ENCODE assay signal across 9 mouse cellular contexts in the genomic region with DNA sequence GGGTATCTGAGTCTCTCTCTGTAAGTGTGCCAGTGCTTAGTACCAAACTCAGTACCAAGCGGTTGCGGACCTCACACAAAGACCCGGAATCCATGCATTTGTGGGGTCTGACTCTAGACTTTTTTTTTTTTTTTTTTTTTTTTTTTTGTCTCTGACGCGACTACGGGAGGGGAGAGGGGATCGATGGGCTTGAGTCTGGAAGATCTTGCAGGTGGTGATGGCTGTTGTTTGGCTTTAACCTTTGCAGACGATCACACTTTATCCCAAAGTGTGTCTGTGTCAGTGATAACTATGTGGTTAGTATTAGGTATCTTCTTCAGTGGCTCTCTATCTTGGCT. TPM values are rescaled to one million over a fixed set of nuclear protein-coding genes. Genes with fewer than 3 reads are reported as not detected.
A peak's percentile ranks its signal among the peaks of the same experiment; 100 is the strongest.
DNase-seq lines count a peak whose midpoint lies in the region; ATAC-seq and TF ChIP-seq lines count a peak whose summit lies in the region.
"Had no signal": no experiment of that assay in that cellular context is flagged by ENCODE, and none has a peak within 500 bp of the region (broad histone marks: within the 10 kb centered on the region; RNA-seq: fewer than 3 reads in every experiment).

No protein-coding gene starts in this region.

- H3K9ac ChIP-seq in kidney, postnatal 0 days (ENCODE audit: low read depth, low read length), result peak overlapping the region; percentile 99
- H3K9ac ChIP-seq in hindbrain, embryonic 16.5 days (ENCODE audit: low read depth, low read length), result peak overlapping the region; percentile 98
- peak overlapping the region; percentile 99 for H3K9ac ChIP-seq in midbrain, postnatal 0 days (replicated peaks; ENCODE audit: low read length, poor library complexity, severe bottlenecking)

- TF ChIP-seq POLR2A in bone marrow macrophage, adult 2 months (IDR thresholded peaks at IDR 0.05; ENCODE audit: borderline replicate concordance, low read depth, low read length), result no peak

- peak; percentile 15 for DNase-seq in kidney, postnatal 0 days (ENCODE audit: low spot score)
- DNase-seq in kidney, adult 9 months, result no peak
- peak; percentile 17 for DNase-seq in midbrain, postnatal 0 days (ENCODE audit: low spot score)
- DNase-seq in cerebellum, adult 9-11 months, result no peak
- no peak for DNase-seq in gastrocnemius, adult 18-20 months (ENCODE audit: low spot score)
- DNase-seq in layer of hippocampus, adult 8-10 months (ENCODE audit: low spot score in 2 of 2), result no peak

- no peak overlapping the region for H3K27ac ChIP-seq in kidney, postnatal 0 days
- H3K27ac ChIP-seq in bone marrow macrophage, adult 2 months (ENCODE audit: insufficient read depth, low read depth, low read length), result no peak overlapping the region
- peak overlapping the region; percentile 92 for H3K27ac ChIP-seq in hindbrain, embryonic 16.5 days (ENCODE audit: low read depth, low read length)
- H3K27ac ChIP-seq in midbrain, postnatal 0 days (ENCODE audit: low read depth, low read length), result no peak overlapping the region

- no peak for TF ChIP-seq CTCF in kidney, postnatal 0 days (IDR thresholded peaks at IDR 0.05; ENCODE audit: low read depth)
- no peak for TF ChIP-seq CTCF in bone marrow macrophage, adult 2 months (IDR thresholded peaks at IDR 0.05; ENCODE audit: low read depth, low read length)
- no peak for TF ChIP-seq CTCF in midbrain, postnatal 0 days (IDR thresholded peaks at IDR 0.05)

- H3K36me3 ChIP-seq in kidney, postnatal 0 days (ENCODE audit: insufficient read depth, low read length), result peaks cover 31% of the 10 kb centered on the region
- H3K36me3 ChIP-seq in hindbrain, embryonic 16.5 days (ENCODE audit: control insufficient read depth, insufficient read depth, low read length), result peaks cover 37% of the 10 kb centered on the region
- H3K36me3 ChIP-seq in midbrain, postnatal 0 days (ENCODE audit: insufficient read depth, low read length), result peaks cover 34% of the 10 kb centered on the region

- H3K27me3 ChIP-seq in kidney, postnatal 0 days (ENCODE audit: insufficient read depth, low read length), result no peaks in the 10 kb centered on the region
- no peaks in the 10 kb centered on the region for H3K27me3 ChIP-seq in hindbrain, embryonic 16.5 days (replicated peaks; ENCODE audit: control insufficient read depth, insufficient read depth, low read length)
- H3K27me3 ChIP-seq in midbrain, postnatal 0 days (ENCODE audit: insufficient read depth, low read length), result no peaks in the 10 kb centered on the region

- no peaks in the 10 kb centered on the region for H3K4me1 ChIP-seq in kidney, postnatal 0 days (replicated peaks; ENCODE audit: insufficient read depth, low read length)
- H3K4me1 ChIP-seq in bone marrow macrophage, adult 2 months (ENCODE audit: control insufficient read depth, insufficient read depth, low read length), result peaks cover 5% of the 10 kb centered on the region; the same call in 1 of the 2 replicates
- peaks cover 5% of the 10 kb centered on the region; the same call in 1 of the 2 replicates for H3K4me1 ChIP-seq in hindbrain, embryonic 16.5 days (ENCODE audit: control insufficient read depth, insufficient read depth, low read depth, low read length)
- H3K4me1 ChIP-seq in midbrain, postnatal 0 days (ENCODE audit: insufficient read depth, low read length), result no peaks in the 10 kb centered on the region

- WGBS in kidney, postnatal 0 days, result 3% methylated on average over 7 of the region's 8 CpGs
- WGBS in hindbrain, embryonic 16.5 days, result under 1% methylated on average over 8 of the region's 8 CpGs
- under 1% methylated on average over 8 of the region's 8 CpGs for WGBS in midbrain, postnatal 0 days

- H3K9me3 ChIP-seq in kidney, postnatal 0 days (replicated peaks; ENCODE audit: low read length), result no peaks in the 10 kb centered on the region
- H3K9me3 ChIP-seq in hindbrain, embryonic 16.5 days (ENCODE audit: control insufficient read depth, low read length), result peaks cover 14% of the 10 kb centered on the region
- 0 out of 2 replicates have a peak, but pooled peaks cover 3% of the 10 kb centered on the region for H3K9me3 ChIP-seq in midbrain, postnatal 0 days (ENCODE audit: low read length)

- peak overlapping the region; percentile 62 for H3K4me2 ChIP-seq in kidney, postnatal 0 days (ENCODE audit: low read length)
- H3K4me2 ChIP-seq in hindbrain, embryonic 16.5 days (ENCODE audit: low read length), result peak overlapping the region; percentile 54
- peak overlapping the region; percentile 60 for H3K4me2 ChIP-seq in midbrain, postnatal 0 days (ENCODE audit: low read depth, low read length, poor library complexity, severe bottlenecking)

- H3K4me3 ChIP-seq in kidney, postnatal 0 days (replicated peaks; ENCODE audit: low read depth, low read length), result peak overlapping the region; percentile 94
- peak overlapping the region; percentile 88 for H3K4me3 ChIP-seq in bone marrow macrophage, adult 2 months (ENCODE audit: insufficient read depth, low read length)
- peak overlapping the region; percentile 87 for H3K4me3 ChIP-seq in hindbrain, embryonic 16.5 days (ENCODE audit: low read length)
- peak overlapping the region; percentile 95 for H3K4me3 ChIP-seq in midbrain, postnatal 0 days (ENCODE audit: low read depth, low read length)

- no peak for ATAC-seq in kidney, postnatal 0 days (replicated peaks; ENCODE audit: low FRiP score, low read depth)
- ATAC-seq in hindbrain, embryonic 16.5 days, result peak; percentile 15
- no peak for ATAC-seq in midbrain, postnatal 0 days (ENCODE audit: low FRiP score)

RNA-seq across cellular contexts. Expression of a gene that starts 0.9 kb away (rescaled TPM):
- 18.6 TPM in 2 replicates for polyA plus RNA-seq in kidney, postnatal 0 days (2015; fragmentation: Nextera tagmentation; extraction: Ambion mirVana)
- polyA plus RNA-seq in bone marrow macrophage, adult 2 months (2012; ENCODE audit: insufficient read depth, insufficient read length, missing spikeins), result 6.6 and 7.2 TPM in 2 replicates
- polyA plus RNA-seq in hindbrain, embryonic 16.5 days (2015; fragmentation: Nextera tagmentation; extraction: Ambion mirVana), result 31.1 and 36.4 TPM in 2 replicates
- total RNA-seq in midbrain, postnatal 0 days (2014; rRNA removed), result 27.1 and 33.8 TPM in 2 replicates
- 21.8 and 23.3 TPM in 2 replicates for polyA plus RNA-seq in midbrain, postnatal 0 days (2015; fragmentation: Nextera tagmentation; extraction: Ambion mirVana)
- total RNA-seq in gastrocnemius, adult 18-20 months (2021), result 1 to 10 TPM; 4.5 to 4.8 TPM
- 10 to 100 TPM; 12.8 to 17.2 (median 13.5) TPM for total RNA-seq in layer of hippocampus, adult 8-10 months (2022)

RNA-seq across cellular contexts. Expression of a gene that starts 33.3 kb away (rescaled TPM):
- polyA plus RNA-seq in kidney, postnatal 0 days (2015; fragmentation: Nextera tagmentation; extraction: Ambion mirVana), result not detected in 2 replicates
- polyA plus RNA-seq in bone marrow macrophage, adult 2 months (2012; ENCODE audit: insufficient read depth, insufficient read length, missing spikeins), result not detected in 2 replicates
- not detected in 2 replicates for polyA plus RNA-seq in hindbrain, embryonic 16.5 days (2015; fragmentation: Nextera tagmentation; extraction: Ambion mirVana)
- not detected in 2 replicates for total RNA-seq in midbrain, postnatal 0 days (2014; rRNA removed)
- polyA plus RNA-seq in midbrain, postnatal 0 days (2015; fragmentation: Nextera tagmentation; extraction: Ambion mirVana), result not detected in 2 replicates
- total RNA-seq in gastrocnemius, adult 18-20 months (2021), result not detected
- total RNA-seq in layer of hippocampus, adult 8-10 months (2022), result not detected
- polyA plus RNA-seq: brain, embryonic 14.5 days had no signal

RNA-seq across cellular contexts. Expression of a gene that starts 56.4 kb away (rescaled TPM):
- 3.9 and 4.3 TPM in 2 replicates for polyA plus RNA-seq in kidney, postnatal 0 days (2015; fragmentation: Nextera tagmentation; extraction: Ambion mirVana)
- polyA plus RNA-seq in bone marrow macrophage, adult 2 months (2012; ENCODE audit: insufficient read depth, insufficient read length, missing spikeins), result 0.85 and 0.91 TPM in 2 replicates
- 10.0 and 10.8 TPM in 2 replicates for polyA plus RNA-seq in hindbrain, embryonic 16.5 days (2015; fragmentation: Nextera tagmentation; extraction: Ambion mirVana)
- total RNA-seq in midbrain, postnatal 0 days (2014; rRNA removed), result 9.0 and 11.0 TPM in 2 replicates
- 9.6 and 10.2 TPM in 2 replicates for polyA plus RNA-seq in midbrain, postnatal 0 days (2015; fragmentation: Nextera tagmentation; extraction: Ambion mirVana)
- 1 to 10 TPM; 1.2 to 1.6 TPM for total RNA-seq in gastrocnemius, adult 18-20 months (2021)
- total RNA-seq in layer of hippocampus, adult 8-10 months (2022), result 10 to 100 TPM in 2 of 4 experiments, 1 to 10 TPM in 2; 8.1 to 11.3 (median 10.2) TPM

Comparison
In these comparisons a context has a peak if more than half of its experiments do, and no peak if none do; other contexts are left out.
1. DNase-seq: peak in kidney, postnatal 0 days (single experiment) and midbrain, postnatal 0 days (single experiment); none in kidney, adult 9 months (single experiment), cerebellum, adult 9-11 months (single experiment), gastrocnemius, adult 18-20 months (single experiment) and layer of hippocampus, adult 8-10 months (0 of 2).
2. Peak in every context shown above with its lines, with median percentiles within 50 percentile points of each other: H3K4me2 ChIP-seq, H3K4me3 ChIP-seq and H3K9ac ChIP-seq.